Mouse (Mus musculus): ENCODE measurements around the gene Gm49380. TPM values are rescaled to one million over a fixed set of nuclear protein-coding genes. Genes with fewer than 3 reads are reported as not detected.
A peak's percentile ranks its signal among the peaks of the same experiment; 100 is the strongest.

Gm49380 gene
- total and polyA plus RNA-seq, 3 experiments, result 0.24 TPM; not detected in 2

- Histone ChIP-seq H3K27me3 (ENCODE audit: control insufficient read depth in 1 of 2, insufficient read depth in 2 of 2, low read length in 2 of 2) (no peaks in the 10 kb centered on the region), H3K36me3 (ENCODE audit: control insufficient read depth in 1 of 2, insufficient read depth in 2 of 2, low read length in 2 of 2) (peaks cover 0 to 12% of the 10 kb centered on the region in 2 experiments; a peak in 2 of 4 replicates), H3K79me2 (ENCODE audit: control insufficient read depth, insufficient read depth, low read length, poor library complexity) (no peaks in the 10 kb centered on the region), H3K9ac (ENCODE audit: control insufficient read depth, low read depth, low read length, poor library complexity, severe bottlenecking) (no peak overlapping the region), H3K4me1 (ENCODE audit: control insufficient read depth in 1 of 2, insufficient read depth in 2 of 2, low read length in 2 of 2) (peaks cover 3 to 20% of the 10 kb centered on the region in 2 experiments), H3K4me3 (ENCODE audit: control insufficient read depth in 1 of 2, insufficient read depth in 1 of 2, low read depth in 2 of 2, low read length in 2 of 2) (no peak overlapping the region), H3K9me3 (replicated peaks; ENCODE audit: insufficient read depth, low read length) (no peaks in the 10 kb centered on the region), H3K27ac (ENCODE audit: control insufficient read depth, low read depth, low read length) (no peak overlapping the region)
- TF ChIP-seq CTCF (IDR thresholded peaks at IDR 0.05 in 2 of 3, conservative IDR thresholded peaks at IDR 0.05 in 1 of 3; ENCODE audit: control insufficient read depth in 1 of 3, insufficient read depth in 1 of 3, low read depth in 2 of 3, low read length in 3 of 3, poor library complexity in 1 of 3, severe bottlenecking in 1 of 3) (peak; percentile 60 to 88 (median 70); a peak in 5 of 6 replicates), KAT2A (conservative IDR thresholded peaks at IDR 0.05; ENCODE audit: low read depth, low read length) (no peak), ZNF384 (IDR thresholded peaks at IDR 0.05; ENCODE audit: low read depth, low read length) (peak; percentile 32; the same call in 1 of the 2 replicates), SMC3 (IDR thresholded peaks at IDR 0.05; ENCODE audit: low read depth, low read length) (peak; percentile 59), MYC (IDR thresholded peaks at IDR 0.05; ENCODE audit: low read depth, low read length) (no peak), NRF1 (IDR thresholded peaks at IDR 0.05; ENCODE audit: insufficient read depth, low read depth, low read length, poor library complexity, severe bottlenecking) (no peak), RAD21 (IDR thresholded peaks at IDR 0.05; ENCODE audit: low read depth, low read length) (peak; percentile 40), TAL1 (IDR thresholded peaks at IDR 0.05; ENCODE audit: low read length) (no peak), ZC3H11A (IDR thresholded peaks at IDR 0.05; ENCODE audit: low read depth, low read length) (0 out of 2 replicates have a peak, but pooled peaks have one; percentile 22)
- peak; percentile 51 for DNase-seq (ENCODE audit: low read depth, low spot score)
Measured at GRCm38 (mm10) chr9:44093612-44094503, 19.4 kb downstream of the Gm49380 start.

- peaks cover 0 to 7% of the 10 kb centered on the region in 2 experiments; a peak in 2 of 4 replicates for H3K36me3 ChIP-seq (ENCODE audit: control insufficient read depth in 1 of 2, insufficient read depth in 2 of 2, low read length in 2 of 2)
- H3K9ac ChIP-seq (ENCODE audit: control insufficient read depth, low read depth, low read length, poor library complexity, severe bottlenecking), result peak overlapping the region; percentile 32
- no peaks in the 10 kb centered on the region; the same call in 1 of the 2 replicates for H3K79me2 ChIP-seq (ENCODE audit: control insufficient read depth, insufficient read depth, low read length, poor library complexity)
- peak overlapping the region; percentile 0 to 20; a peak in 2 of 4 replicates for H3K4me3 ChIP-seq (ENCODE audit: control insufficient read depth in 1 of 2, insufficient read depth in 1 of 2, low read depth in 2 of 2, low read length in 2 of 2)
- peak; percentile 78 for DNase-seq (ENCODE audit: low read depth, low spot score)
- no peaks in the 10 kb centered on the region for H3K27me3 ChIP-seq (ENCODE audit: control insufficient read depth in 1 of 2, insufficient read depth in 2 of 2, low read length in 2 of 2)
- no peaks in the 10 kb centered on the region for H3K9me3 ChIP-seq (replicated peaks; ENCODE audit: insufficient read depth, low read length)
- TF ChIP-seq CHD1 (IDR thresholded peaks at IDR 0.05; ENCODE audit: low read depth, low read length), result no peak
- TF ChIP-seq USF1 (IDR thresholded peaks at IDR 0.05; ENCODE audit: low read depth, low read length), result peak; percentile 88
- no peak for TF ChIP-seq ZMIZ1 (IDR thresholded peaks at IDR 0.05; ENCODE audit: low read depth, low read length)
- peak; percentile 56; the same call in 1 of the 2 replicates for TF ChIP-seq SIN3A (IDR thresholded peaks at IDR 0.05; ENCODE audit: low read length)
- TF ChIP-seq EP300 (IDR thresholded peaks at IDR 0.05; ENCODE audit: low read depth in 1 of 2, low read length in 2 of 2), result peak in 1 of 2 experiments; percentile 12; a peak in 1 of 4 replicates
- TF ChIP-seq NELFE (IDR thresholded peaks at IDR 0.05; ENCODE audit: low read depth, low read length), result peak; percentile 41
- 0 out of 4 replicates have a peak, but pooled peaks of 1 of the 2 experiments have one; percentile 54 for TF ChIP-seq USF2 (IDR thresholded peaks at IDR 0.05; ENCODE audit: borderline replicate concordance in 1 of 2, insufficient read depth in 1 of 2, low read depth in 1 of 2, low read length in 2 of 2)
- TF ChIP-seq ZKSCAN1 (IDR thresholded peaks at IDR 0.05; ENCODE audit: low read depth, low read length), result no peak
- peak; percentile 29; the same call in 1 of the 2 replicates for TF ChIP-seq ELF1 (IDR thresholded peaks at IDR 0.05; ENCODE audit: low read depth, low read length)
- TF ChIP-seq TCF12 (IDR thresholded peaks at IDR 0.05; ENCODE audit: low read depth, low read length), result peak; percentile 11; the same call in 1 of the 2 replicates
- no peak for TF ChIP-seq E2F4 (IDR thresholded peaks at IDR 0.05; ENCODE audit: borderline replicate concordance, low read depth, low read length)
- peak overlapping the region; percentile 63 for H3K27ac ChIP-seq (ENCODE audit: control insufficient read depth, low read depth, low read length)
- H3K4me1 ChIP-seq (ENCODE audit: control insufficient read depth in 1 of 2, insufficient read depth in 2 of 2, low read length in 2 of 2), result peaks cover 0 to 19% of the 10 kb centered on the region in 2 experiments; a peak in 2 of 4 replicates
Measured at GRCm38 (mm10) chr9:44088877-44089608, 24.3 kb downstream of the Gm49380 start.
